Mouse (Mus musculus) G1E-ER4 (cell line): ENCODE measurements around the gene Enpp7. TPM values are rescaled to one million over a fixed set of nuclear protein-coding genes. Genes with fewer than 3 reads are reported as not detected.

Source experiments
- GATA1 ChIP-seq: IDR thresholded peaks from one replicate; pipeline ENCODE4 v1.8.0; 2012; ENCODE audit warnings: low read length, inconsistent platforms
- polyA plus RNA-seq: library from polyadenylated mRNA; stranded (reverse); fragments of >175 nt; gene quantifications from 2 replicates; pipeline ENCODE4 v1.2.3, GENCODE M21; 2012

The Enpp7 gene
- polyA plus RNA-seq, 1 experiment, result not detected

DNA sequence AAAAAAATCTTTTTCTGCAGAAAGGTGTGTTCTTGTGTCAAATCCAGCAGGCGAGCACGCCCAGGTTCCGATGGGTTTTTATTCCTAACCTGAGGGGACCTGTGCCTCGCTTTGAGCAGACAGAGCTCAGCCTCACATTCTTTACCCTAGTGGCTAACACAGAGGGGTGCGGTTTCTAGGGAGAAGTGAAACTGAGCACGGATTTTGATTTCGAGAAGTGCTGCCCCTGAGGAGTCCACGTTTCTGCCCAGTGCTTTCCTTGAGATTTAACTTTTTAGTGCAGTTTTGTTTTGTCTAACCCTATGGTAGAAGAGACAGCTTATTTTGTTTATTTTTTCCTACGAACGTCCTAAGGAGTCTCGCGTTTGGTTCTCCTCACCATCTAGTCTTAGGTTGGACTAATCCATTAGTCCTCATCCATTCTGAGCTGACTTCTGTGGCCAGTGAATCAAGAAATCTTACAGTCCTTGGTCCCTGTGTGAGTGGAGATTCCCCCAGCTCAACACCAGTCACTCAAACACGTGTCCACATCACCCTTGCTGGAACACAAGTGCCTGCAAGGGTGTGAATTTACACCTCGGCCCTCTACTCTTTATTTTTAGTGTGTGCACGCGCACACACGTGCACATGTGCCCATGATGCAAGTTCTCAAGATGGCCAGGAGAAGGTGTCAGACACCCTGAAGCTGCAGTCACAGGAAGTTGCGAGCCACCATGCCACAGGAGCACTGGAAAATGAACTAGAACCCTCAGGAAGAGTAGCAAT, 6.8 kb upstream of the Enpp7 start:
- TF ChIP-seq GATA1, result no peak

DNA sequence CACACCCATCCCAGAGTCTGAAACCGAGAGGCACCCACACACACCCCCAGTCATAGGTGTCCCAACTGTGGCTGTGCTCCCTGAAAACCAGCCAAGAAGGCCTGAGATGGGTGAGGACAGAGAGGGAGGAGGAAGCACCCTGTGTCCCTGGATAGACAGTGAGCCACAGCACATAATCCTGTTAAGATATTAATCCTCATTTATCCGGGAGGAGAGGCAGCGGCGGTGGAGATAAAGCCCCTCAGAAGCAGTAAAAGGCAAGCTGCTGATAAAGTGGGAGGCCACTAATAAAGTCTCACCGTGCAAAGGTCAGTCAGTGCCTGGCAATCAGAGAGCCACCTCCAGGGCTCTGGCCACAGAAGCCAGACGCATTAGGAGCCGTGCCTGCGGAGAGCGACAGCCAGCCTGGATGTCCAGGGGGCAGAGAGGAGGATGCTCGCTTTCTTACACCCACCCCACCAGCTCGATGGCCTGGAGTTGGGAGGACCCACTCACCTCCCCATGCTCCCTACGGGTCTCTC, 5.3 kb upstream of the Enpp7 start:
- TF ChIP-seq GATA1, result no peak

DNA sequence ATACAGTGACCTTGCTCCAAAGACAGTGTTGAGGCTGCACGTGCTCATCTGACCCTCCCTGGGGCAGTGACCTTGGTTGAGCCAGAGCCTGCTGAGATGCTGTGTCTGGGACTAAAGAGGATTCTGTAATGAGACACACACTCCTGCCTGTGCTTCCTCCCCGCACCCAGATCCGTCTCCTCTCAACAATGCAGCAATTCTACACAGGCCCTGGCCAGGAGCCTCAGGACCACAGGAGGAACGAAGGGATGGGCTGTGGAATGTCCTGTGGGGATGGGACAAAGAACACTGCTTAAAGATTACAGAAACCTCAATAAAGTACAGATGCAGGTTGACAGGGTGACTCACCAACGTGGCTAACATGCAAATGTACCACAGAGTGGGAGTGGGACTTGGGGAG, 2.4 kb upstream of the Enpp7 start:
- no peak for TF ChIP-seq GATA1

DNA sequence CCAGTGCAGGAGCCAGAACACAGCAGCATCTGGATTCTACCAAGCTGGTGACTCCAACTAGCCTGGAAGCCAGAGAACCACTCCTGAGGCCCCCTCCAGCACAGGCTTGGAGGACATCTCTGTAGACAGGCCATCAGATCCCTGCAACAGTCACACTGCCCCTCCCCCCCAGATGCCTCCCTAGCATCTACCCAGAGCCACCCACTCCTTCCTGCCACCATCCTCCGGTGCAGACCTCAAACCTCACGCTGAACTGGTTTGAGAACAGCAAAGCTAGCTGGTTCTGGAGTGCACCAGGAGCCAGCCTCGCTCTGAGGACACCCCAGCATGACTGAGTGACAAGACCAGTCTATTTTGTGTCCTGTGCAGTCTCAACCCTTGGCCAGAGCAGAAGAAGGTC, 4.8 kb downstream of the Enpp7 start:
- TF ChIP-seq GATA1, result no peak

DNA sequence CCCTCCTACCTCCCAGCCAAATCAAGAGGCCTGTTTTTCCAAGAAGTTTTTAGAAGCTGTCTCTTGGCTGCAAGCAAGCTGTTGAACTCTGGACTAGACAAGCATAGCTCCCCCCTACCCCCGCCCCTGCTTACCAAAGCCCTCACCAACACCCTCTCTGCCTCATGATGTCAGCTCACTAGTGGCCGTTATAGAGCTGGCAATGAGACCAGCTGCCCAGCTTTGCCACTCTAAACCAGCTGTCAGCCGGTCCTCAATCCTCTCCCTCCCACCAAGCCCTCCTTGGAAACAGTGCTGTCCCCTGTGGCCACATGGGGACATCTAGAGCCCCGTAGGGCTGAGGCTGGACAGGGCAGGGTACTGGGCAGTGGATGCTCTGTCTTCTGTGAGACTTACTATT, 7.5 kb downstream of the Enpp7 start:
- no peak for TF ChIP-seq GATA1

DNA sequence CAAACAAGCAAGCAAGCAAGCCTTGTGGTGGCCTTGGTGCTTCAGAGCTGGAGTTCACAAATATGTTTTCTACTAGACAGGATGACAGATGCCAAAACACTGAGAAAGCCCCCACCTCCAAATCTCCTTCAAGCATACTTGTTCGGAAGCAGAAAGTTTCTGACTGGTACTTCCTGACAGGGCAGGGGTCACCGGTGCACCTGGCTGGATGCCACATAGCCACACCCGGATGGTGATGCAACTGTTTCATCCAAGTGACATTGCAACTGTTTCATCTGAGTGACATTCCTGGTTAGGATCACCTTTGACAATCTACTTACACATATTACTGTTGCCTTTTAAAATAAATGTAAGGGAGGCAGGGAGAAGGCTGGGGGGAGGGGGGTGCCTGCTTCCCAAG, 9.2 kb downstream of the Enpp7 start:
- no peak for TF ChIP-seq GATA1

DNA sequence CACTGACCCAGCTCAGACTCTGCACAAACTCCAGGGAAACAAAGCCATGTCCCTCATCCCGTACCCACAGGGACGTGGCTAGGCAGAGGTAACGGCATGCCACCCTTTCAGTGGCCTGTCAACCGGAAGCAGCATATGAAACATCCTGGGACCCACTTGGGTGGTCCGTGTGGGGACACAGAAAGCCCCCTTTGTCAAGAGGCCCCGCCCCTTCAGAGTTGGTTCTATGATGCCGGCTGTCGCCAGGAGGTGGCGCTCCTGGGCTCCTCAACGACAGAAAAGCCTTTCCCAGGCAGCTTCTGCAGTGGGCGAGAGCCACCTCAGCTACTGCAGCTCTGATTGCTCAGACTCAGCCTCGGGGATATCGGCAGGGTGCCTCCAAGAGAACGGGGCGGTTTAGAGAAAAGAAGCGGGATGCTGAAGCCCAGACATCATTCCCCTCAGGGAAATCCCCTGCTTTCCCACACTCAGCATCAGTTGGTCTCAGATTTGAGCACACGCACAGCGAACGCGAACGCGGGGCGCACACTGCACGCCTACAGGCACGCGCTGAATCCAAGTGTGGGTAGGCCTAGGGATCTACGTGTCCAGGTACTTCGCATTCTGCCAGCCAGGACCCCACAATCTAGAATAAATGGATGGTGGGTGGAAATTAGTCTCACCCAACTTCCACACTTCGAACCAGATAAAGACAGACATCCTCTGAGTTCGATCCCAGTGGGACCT, 10.7 kb downstream of the Enpp7 start:
- TF ChIP-seq GATA1, result no peak

DNA sequence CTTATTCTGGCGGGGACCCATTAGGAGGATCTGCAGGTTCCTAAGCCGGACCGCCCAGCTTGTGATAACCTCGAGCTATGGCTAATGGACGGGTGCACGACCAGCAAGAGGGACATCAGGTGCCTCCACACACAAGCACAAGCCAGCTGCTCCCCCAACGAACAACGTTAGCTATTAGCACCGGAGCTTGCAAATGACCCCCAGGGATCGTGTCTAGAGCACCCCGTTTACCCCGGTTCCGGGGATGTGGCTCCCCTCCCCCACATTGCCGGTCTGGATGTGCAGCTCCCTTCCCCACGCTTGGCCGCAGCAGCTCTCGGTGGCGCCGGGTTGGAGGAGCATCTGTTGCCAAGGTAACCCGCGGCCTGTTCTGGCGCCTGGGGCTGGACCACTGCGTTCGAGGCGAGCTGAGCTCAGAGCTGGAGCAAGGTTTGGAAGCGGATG, 11.4 kb downstream of the Enpp7 start:
- TF ChIP-seq GATA1, result no peak

DNA sequence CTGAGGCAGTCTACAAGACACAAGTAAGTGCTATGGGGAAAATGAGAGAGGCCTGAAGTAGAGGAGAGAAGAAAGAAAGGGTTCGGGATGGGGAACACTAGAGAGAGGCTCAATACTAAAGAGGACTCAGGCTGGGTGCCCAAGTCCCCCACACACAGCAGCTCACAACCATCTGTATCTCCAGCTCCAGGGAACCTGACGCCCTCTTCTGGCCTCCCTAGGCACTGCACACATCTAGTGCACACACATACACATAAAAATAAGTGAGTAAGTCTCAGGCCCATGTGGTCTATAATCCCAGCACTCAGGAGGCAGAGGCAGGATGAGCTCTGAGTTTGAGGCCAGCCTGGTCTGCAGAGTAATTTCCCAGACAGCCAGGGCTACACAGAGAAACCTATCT, 12.9 kb downstream of the Enpp7 start:
- no peak for TF ChIP-seq GATA1

DNA sequence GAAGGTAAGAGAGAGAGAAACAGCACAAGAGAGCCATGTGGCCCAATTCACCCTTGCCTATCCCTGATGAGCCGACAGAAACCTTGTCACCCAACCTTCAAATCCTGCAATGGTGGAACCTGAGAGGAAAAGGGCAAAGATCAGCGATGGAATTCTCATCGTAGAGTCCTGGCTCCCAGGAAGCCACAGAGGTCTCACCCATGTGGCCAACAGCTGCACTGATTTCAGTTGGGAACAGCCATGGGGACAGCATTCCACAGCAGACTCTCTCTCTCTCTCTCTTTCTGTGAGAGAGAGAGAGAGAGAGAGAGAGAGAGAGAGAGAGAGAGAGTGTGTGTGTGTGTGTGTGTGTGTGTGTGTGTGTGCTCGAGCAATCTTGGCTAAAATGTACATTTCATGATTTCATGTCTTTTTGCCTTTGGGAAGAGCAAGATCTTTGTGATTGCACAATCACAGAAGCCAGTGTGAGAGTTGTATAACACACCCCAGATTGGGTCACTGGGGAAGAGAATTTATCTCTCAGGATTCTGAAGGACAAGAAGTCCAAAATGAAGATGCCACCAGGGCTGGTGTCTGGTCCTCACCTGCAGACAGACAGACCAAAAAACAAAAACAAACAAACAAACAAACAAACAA, 13.6 kb downstream of the Enpp7 start:
- no peak for TF ChIP-seq GATA1

DNA sequence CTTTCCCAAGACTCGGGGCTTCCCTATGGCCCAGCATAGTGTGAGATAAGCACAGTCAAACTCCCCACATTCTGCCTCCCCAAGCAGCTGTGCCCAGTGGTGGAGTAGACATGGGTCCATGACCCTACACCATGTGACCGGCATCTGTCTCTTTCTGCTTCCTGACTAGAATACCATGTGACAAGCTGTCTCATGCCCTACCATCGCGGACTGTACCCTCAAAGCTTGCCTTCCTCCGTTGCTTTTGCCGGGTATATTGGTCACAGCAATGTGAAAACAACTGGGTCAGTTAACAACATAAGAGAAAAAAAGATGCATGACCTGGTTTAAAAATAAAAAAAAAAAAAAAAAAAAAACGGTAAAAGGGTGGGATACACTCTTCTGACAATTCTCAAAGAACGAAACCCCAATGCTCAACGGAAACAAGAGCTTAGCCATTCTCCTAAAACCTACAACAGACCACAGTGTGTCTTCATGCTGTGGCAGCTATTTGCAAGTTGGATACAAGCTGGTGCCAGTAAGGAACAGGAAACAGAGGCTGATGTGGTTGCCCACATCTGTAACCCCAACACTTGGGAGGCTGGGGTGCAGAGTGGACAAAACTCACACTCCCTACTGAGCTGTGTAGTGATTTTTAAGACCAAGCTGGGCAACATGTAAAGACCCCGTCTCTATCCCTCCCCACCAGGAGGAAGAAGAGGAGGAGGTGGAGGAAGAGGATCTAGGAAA, 17.7 kb downstream of the Enpp7 start:
- TF ChIP-seq GATA1, result no peak

DNA sequence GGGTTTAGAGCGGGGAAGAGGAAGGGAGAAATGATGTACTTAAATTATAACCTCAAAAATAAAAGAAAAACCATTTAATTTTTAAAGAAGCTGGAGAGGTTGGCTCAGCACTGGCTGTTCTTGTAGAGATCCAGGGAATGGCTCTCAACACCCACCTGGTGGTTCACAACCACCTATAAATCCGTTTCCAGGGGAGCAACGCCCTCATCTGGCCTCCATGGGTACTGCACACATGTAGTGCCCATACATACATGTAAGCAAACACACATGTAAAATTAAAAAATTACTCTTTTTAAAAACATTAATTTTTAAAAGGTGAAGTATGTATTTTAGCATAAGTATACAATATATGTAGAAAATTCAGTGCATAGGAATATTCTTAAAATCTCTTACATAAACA, 18.5 kb downstream of the Enpp7 start:
- no peak for TF ChIP-seq GATA1

DNA sequence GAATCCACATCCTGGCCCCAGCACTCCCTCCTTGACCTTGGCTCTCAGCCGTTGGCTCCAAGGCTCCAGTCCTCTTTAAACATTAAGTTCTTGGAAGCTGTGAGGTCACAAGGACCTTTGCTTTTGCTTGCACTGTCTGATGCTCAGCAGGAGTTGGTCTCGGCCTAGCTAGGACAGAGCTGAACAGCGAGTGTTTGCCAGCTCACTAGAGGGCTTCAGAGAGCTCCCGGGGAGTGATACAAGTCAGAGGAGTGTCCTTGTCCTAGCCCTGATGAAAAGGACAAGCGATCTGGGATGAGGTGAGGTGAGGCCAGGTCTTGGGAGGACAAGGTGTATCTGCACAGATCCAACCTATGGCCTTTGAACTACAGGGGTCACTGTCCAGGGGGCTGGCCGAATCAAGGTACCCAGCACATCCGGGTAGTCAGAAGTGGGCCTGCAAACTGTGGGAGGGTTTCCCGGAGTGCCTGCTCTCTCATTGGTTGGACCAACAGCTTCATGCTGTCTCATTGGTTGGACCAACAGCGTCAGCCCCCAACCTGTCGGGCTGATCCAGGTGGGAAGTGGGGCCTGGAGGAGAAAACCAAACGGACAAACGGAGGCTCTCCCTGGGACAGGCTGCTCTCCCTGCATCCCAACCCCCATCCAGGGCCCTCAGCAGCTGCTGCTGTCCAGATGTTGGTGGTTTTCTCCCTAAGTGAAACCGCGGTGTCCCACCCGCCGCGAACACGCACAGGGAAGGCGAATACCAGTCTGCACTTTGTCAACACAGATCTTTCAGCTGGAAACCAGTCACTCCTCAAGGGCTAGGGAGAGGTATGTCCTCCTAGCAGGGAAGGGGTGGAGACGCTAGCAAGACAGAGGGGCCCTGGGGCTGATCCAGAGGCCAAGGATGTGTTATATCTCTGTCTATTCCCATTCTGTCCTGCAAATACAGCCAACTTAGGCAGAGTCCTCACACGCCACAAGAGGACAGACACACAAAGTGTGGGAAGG, 19.8 kb downstream of the Enpp7 start:
- no peak for TF ChIP-seq GATA1

DNA sequence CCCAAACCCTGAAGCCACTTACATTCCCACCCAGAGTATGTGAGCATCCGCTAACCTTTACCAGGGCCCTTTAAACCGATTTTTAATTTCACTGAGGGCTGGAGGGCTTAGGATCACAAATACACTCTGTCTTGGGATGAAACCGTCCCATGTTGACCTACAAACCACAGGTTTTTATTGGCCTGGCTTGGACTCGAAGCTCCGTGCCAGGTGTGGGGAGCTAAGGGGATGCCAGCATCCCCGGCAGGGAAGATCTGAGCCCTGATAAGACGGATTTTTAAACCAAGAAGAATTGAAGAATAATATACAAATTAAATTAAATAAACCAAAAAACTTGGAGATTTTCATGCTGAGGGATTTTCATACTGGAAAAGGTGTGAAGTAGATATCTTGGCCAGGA, 26.5 kb downstream of the Enpp7 start:
- TF ChIP-seq GATA1, result no peak
